Mouse (Mus musculus) spleen, postnatal 10 days (tissue): Measurements from ENCODE around the gene Tnrc6a.

Experiments
- DNase-seq, 2 experiments: peaks; one replicate each; pipeline ENCODE4 v3.0.0; 2021 to 2022; ENCODE audit warnings: low spot score in 2 of 2

Gene Tnrc6a

GRCm38 (mm10) chr7:123124735-123125181, 1.1 kb downstream of the Tnrc6a start:
- DNase-seq: no peak

- no peak for DNase-seq
Observed at GRCm38 (mm10) chr7:123126056-123126455, 2.4 kb downstream of the Tnrc6a start.

DNA sequence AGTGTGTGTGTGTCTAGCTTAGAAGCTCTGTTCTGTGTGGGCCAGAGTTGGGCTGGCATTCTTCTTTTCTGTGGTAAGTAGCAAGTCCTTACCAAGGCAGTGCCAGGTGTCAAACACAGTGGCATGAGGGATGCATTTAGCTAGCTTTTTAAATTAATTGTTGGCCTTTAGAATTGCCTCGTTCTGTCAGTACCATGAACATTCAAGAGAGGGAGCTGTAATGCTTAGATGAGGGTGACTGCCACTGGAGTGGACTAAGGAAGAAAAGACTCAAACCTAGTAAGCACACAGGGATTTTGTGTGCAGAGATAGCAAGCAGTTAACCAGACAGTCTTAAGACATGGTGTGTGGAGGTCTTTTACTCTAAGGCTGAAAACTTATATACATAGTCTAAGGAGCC, 3.6 kb downstream of the Tnrc6a start:
- no peak for DNase-seq

DNA sequence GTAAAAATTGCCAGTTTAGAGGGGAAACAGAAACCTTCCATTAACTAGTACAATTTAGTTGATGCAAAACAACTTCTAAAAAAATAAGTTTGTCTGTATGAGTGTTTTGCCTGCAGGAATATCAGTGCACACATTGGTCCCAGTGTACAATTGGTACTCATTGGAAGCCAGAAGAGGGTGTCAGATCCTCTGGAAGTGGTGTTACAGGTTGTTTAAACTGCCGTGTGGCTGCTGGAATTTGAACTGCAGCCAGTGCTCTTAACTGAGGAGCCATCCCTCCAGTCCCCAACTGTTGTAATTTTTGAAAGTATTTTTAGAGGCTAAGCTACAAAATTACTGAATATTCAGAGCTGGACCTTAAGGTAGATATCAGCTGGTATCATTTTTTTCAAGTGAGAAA, 4.3 kb downstream of the Tnrc6a start:
- DNase-seq: no peak

DNA sequence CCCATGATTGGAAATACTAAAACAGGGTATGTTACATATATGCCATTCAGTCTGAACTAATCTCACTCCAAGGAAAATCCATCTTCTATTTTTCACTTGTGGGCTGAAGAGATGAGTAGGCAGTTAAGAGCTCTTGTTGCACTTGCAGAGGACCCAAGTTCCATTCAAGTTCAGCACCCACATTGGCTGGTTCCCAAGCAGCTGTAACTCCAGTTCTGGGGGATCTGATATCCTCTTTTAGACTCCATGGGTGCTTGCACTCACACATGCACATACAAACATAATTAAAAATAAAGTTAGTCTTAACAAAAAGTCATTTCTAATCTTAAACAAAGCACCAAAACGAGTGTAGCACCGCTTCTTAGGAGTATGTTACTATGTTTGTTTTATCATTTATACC, 5.4 kb downstream of the Tnrc6a start:
- DNase-seq: no peak

DNA sequence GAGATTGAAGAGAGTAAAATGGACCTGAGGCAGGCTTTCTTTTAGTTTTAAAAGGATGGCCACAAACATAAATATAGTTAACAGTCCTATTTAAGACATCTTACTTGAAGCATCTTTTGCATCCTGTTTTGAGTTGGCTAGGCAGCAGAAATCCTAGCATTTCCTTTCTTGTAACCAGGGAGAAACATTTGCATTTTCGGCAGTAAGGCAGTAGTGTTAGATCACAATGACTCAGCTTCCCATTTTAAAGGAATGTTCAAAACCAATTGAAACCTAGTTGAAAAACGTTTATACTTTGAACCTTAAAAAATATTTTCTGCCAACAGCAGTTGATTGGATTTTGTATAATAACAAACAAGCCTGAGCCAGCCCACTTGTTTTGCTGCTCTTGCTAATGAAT, 6.5 kb downstream of the Tnrc6a start:
- DNase-seq: no peak

- DNase-seq: no peak
Observed at GRCm38 (mm10) chr7:123132401-123132800, 8.7 kb downstream of the Tnrc6a start.

GRCm38 (mm10) chr7:123134876-123135275, 11.2 kb downstream of the Tnrc6a start:
- no peak for DNase-seq

DNA sequence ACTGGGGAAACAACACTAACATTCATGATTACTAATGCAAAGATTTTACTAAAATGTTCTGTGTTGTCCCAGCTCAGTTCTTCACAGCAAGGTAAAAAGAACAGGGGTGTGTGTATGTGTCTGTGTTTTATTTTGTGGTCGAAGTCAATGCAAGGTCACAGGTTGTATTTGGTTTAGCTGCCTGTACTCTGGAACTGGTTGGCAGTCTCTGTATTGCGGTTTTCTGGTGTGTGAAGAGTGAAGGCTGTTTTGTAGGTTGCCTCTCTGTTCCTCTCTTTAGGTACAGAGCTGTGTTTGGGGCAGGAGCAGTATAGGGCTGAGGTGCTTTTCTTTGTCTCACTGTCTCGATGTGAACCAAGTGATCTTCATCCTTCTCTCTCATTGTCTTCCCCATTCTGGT, 12.0 kb downstream of the Tnrc6a start:
- DNase-seq: no peak

DNA sequence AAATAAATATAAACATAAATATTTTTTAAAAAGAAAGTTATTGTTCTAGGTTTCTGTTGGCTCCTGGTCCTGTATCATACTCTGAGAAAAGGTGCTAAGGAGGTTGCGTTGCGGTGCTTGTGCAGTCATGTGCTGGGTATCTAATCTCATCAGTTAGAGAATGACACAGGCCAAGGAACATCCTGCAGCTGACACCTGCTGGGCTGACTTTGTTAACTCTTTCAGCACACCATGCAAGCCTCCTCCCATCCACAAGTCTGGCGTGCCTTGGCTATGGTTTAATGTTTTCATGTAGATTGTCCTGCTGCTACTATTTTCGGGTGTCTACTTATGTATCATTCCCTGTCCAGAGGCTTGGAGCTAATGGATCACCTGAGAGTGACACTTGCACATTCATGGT, 14.3 kb downstream of the Tnrc6a start:
- DNase-seq: no peak

DNA sequence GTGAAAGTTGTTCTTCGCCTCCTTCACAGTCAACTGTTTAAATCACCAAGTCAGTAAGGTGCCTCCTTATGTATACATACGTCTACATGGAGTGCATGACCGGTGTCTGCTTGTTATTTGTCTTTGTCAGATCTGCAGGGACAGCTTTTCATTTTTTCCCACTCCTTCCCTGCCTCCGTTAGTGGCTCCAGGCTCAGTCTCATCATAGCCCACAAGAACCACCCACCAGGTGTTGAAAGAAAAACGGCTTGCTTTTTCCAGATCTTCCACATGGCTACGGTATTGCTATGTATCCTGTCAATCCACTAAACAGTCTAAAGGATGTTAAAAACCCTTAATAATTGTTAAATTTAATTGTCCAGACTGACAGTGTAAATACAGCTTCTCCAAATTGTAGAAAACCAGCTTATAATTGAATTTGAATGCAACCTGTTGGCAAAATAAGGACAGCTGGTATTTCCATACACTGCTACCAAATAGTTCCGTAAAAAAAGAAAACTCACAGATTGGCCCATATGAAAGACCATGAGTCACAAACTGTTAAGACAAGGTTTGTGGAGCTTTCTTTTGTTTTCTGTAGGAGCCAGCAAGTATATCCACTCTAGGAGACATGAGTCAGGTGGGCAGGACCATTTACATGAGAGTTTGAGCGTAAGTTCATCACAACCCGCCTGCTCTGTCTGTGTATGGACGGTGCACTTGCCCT, 22.6 kb downstream of the Tnrc6a start:
- DNase-seq: no peak

GRCm38 (mm10) chr7:123147787-123148186, 24.1 kb downstream of the Tnrc6a start:
- DNase-seq: no peak

DNA sequence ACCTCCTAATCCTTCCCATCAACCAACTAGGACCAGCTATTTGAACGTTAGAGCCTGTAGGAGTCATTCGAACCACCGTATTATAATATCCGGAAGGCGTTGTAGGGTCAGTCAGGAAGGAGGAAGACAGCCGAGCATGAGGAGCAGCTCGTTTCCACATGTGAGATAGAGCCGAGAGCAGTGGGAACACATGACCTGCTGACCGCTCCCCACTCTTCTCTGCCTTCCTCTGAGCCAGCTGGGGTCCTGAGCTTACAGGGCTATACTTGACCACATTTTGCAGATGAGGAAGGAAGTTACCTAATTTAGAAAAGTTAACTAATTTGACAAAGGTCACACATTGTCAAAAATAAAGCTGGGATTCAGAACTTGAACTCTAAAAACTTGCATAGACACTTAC, 25.2 kb downstream of the Tnrc6a start:
- DNase-seq: no peak

DNA sequence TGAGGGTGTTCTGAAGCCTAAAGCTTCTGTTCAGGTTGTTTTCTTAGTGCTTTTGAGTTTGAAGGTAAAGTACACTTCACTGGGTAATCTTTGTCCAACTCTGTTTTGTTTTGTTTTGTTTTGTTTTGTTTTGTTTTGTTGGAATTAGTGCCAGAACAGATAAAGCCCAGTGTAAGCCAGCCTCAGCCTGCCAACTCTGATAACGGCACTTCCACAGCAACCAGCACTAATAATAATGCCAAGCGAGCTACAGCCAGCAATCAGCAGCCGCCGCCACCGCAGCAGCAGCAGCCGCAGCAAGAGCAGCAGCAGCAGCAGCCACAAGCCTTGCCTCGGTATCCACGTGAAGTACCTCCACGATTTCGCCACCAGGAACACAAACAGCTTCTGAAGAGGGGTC, 38.7 kb downstream of the Tnrc6a start:
- DNase-seq: no peak

DNA sequence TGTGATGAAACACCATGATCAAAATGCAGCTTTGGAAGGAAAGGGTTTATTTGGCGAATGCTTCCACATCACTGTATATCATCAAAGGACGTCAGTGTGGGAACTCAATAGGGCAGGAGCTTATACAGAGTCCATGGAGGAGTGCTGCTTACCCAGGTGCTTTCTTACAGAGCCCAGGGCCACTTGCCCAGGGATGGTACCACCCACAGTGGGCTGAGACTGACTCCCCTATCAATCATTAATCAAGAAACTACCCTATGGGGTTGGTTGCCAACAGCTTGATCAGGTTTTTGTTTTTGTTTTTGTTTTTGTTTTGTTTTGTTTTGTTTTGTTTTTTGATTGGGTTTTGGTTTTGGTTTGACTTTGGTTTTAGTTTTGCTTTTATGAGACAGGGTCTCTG, 43.8 kb downstream of the Tnrc6a start:
- no peak for DNase-seq

GRCm38 (mm10) chr7:123169618-123170017, 45.9 kb downstream of the Tnrc6a start:
- no peak for DNase-seq

- DNase-seq: no peak
Observed at GRCm38 (mm10) chr7:123172101-123172500, 48.4 kb downstream of the Tnrc6a start.

GRCm38 (mm10) chr7:123177215-123177614, 53.5 kb downstream of the Tnrc6a start:
- DNase-seq: no peak

DNA sequence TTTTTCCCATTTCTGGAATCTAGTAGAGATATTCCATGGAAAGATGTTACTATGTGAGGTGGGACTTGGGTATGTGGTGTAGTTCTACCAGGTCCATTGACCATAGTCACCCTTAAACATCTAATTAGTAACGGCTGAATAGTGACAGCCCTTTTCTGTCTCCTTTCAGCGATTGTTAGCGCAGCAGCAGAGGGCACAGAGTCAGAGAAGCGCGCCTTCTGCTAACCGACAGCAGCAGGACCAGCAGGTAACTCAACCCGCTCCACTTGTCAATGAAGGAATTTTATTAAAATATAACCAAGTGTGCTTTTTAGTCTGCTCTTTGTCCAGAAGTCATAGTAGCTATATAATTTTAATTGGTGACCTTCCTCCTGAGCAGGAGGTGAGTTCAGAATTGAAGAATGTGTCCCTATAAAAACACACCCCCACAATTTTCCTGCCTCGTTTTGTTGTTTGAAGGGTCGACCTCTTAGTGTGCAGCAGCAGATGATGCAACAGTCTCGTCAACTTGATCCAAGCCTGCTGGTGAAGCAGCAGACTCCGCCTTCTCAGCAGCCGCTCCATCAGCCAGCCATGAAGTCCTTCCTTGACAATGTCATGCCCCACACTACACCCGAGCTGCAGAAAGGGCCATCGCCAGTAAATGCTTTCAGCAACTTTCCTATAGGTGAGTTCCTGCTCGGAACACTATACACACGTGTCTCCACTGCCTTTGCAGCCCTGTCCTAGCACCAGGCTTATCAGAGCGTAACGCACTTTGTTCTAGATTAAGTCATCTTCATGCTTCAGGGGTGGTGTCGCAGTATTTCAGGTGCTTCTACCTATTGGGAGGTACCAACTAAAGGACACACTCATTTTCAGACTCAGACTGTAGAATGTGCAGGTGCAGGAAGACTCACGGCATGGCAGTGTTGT, 58.4 kb downstream of the Tnrc6a start:
- no peak for DNase-seq

DNA sequence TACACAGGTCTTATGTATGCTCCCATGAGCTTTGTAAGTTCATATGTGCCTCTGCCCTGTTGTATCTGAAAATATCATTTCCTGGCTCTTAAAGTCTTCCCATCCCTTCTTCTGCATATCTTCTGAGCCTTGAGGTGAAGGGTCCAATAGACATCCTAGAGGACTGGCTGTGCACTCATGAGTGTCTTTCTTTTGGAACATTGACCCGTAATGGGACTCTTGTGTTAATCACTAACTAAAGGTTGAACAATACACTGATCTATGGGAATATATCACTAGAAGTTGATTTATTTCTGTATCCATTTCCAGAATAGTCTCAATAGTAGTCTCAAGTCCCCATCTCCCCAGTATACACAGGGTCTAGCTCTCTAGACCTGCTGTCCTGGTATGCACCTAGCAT, 61.2 kb downstream of the Tnrc6a start:
- DNase-seq: no peak

DNA sequence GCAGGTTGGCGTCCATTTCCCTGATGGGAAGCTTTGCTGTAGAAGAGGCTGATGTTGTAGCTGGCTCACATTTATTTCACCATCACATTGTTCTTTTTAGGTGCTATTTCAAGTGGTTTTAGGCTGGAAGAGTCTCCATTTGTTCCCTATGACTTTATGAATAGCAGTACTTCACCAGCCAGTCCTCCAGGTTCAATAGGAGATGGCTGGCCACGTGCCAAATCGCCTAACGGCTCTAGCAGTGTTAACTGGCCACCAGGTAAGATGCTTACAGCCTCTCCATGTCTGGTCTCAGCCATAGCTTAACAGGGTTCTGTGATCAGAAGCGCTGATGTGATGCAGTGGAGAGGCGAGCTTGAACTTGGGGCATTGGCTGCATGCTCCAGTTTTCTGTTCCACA, 62.8 kb downstream of the Tnrc6a start:
- DNase-seq: no peak

GRCm38 (mm10) chr7:123187246-123187645, 63.6 kb downstream of the Tnrc6a start:
- DNase-seq: no peak

DNA sequence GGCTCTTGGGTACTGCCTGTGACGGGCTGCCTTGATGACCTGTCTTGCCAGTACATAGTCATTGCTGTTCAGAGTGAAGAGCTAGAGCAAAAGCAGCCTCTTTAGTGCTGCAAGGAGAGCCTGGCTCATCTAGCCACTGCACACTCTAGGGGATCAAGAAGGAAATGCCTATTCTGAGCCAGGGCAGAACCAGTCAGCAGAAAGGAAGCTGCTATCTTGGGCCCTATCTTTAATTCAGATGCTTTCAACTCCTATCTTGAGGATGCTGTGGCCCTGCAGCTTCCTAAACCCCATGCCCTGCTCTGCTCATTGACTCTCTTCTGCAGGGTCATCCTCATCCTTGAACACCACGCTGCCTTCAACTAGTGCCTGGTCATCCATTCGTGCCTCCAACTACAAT, 64.8 kb downstream of the Tnrc6a start:
- no peak for DNase-seq
